Mouse (Mus musculus): ENCODE results near the gene Dnah2. TPM values are rescaled to one million over a fixed set of nuclear protein-coding genes. Genes with fewer than 3 reads are reported as not detected.
"Not testable (repeated sequence)": the region's sequence is repeated elsewhere in the genome, so short reads cannot be mapped to it uniquely, and the experiment has no call there.

Gene Dnah2
- total and polyA plus RNA-seq, 3 experiments, result 0.04 to 0.07 TPM; not detected in 1

DNA sequence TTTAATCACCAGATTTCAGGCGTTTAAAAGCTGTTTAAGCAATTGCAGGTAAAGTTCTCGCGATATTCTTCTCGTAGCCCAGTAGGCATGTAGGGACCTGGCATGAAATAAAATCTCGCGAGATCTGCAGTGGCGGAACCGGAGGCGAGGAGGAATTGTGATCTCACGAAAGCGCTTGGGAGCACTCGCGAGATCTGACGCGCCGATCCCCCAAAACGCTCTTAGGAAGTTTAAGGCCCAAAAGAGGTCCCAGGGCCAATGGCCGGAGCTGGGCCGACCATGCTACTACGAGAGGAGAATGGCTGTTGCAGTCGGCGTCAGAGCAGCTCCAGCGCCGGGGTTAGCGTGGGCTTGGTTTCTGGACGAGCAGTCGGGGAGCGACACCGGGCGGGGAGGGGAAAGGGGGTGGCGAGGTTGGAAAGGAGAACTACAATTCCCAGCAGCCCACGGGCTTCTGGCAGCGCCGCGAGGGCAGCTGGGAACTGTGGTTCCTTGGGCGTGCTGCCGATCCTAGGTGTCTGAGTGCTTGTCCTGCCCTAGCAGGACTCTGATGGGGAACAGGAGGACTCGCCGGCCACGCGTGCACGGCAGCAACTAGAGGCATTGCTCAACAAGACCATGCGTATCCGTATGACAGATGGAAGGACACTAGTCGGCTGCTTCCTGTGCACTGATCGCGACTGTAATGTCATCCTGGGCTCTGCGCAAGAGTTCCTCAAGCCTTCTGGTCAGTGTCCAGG lies 153.1 kb downstream of the Dnah2 start:
- H3K4me3 ChIP-seq (ENCODE audit: control insufficient read depth in 1 of 2, insufficient read depth in 1 of 2, low read depth in 2 of 2, low read length in 2 of 2), result peak overlapping the region; percentile 54 to 67
- TF ChIP-seq MXI1 (IDR thresholded peaks at IDR 0.05; ENCODE audit: low read depth, low read length) (peak; percentile 83), POLR2A (IDR thresholded peaks at IDR 0.05; ENCODE audit: control insufficient read depth in 1 of 2, insufficient read depth in 1 of 2, low read depth in 1 of 2, low read length in 2 of 2, poor library complexity in 1 of 2) (peak; percentile 68 to 70), MAX (IDR thresholded peaks at IDR 0.05; ENCODE audit: low read length) (peak; percentile 82), NELFE (IDR thresholded peaks at IDR 0.05; ENCODE audit: low read depth, low read length) (peak; percentile 73), NRF1 (IDR thresholded peaks at IDR 0.05; ENCODE audit: insufficient read depth, low read depth, low read length, poor library complexity, severe bottlenecking) (peak; percentile 21; the same call in 1 of the 2 replicates), CHD2 (IDR thresholded peaks at IDR 0.05; ENCODE audit: low read length) (peak; percentile 93), MYC (IDR thresholded peaks at IDR 0.05; ENCODE audit: low read depth, low read length) (peak; percentile 85), POLR2AphosphoS2 (IDR thresholded peaks at IDR 0.05; ENCODE audit: low read length) (peak; percentile 47), KAT2A (conservative IDR thresholded peaks at IDR 0.05; ENCODE audit: low read depth, low read length) (peak; percentile 98), CHD1 (IDR thresholded peaks at IDR 0.05; ENCODE audit: low read depth, low read length) (no peak), MAZ (IDR thresholded peaks at IDR 0.05; ENCODE audit: low read depth, low read length) (peak; percentile 21; the same call in 1 of the 2 replicates), UBTF (IDR thresholded peaks at IDR 0.05; ENCODE audit: borderline replicate concordance, insufficient read depth, low read depth, low read length) (no peak), TCF12 (IDR thresholded peaks at IDR 0.05; ENCODE audit: low read depth, low read length) (peak; percentile 34; the same call in 1 of the 2 replicates), ZKSCAN1 (IDR thresholded peaks at IDR 0.05; ENCODE audit: low read depth, low read length) (no peak), SIN3A (IDR thresholded peaks at IDR 0.05; ENCODE audit: low read length) (no peak; the same call in 1 of the 2 replicates), RAD21 (IDR thresholded peaks at IDR 0.05; ENCODE audit: low read depth, low read length) (no peak), ZMIZ1 (IDR thresholded peaks at IDR 0.05; ENCODE audit: low read depth, low read length) (0 out of 2 replicates have a peak, but pooled peaks have one; percentile 25), ELF1 (IDR thresholded peaks at IDR 0.05; ENCODE audit: low read depth, low read length) (peak; percentile 70), HCFC1 (IDR thresholded peaks at IDR 0.05; ENCODE audit: low read depth, low read length) (peak; percentile 96)
- H3K79me2 ChIP-seq (ENCODE audit: control insufficient read depth, insufficient read depth, low read length, poor library complexity), result peaks cover 9% of the 10 kb centered on the region
- H3K9ac ChIP-seq (ENCODE audit: control insufficient read depth, low read depth, low read length, poor library complexity, severe bottlenecking), result peak overlapping the region; percentile 85
- peaks cover 0 to 5% of the 10 kb centered on the region in 2 experiments; a peak in 3 of 4 replicates for H3K36me3 ChIP-seq (ENCODE audit: control insufficient read depth in 1 of 2, insufficient read depth in 2 of 2, low read length in 2 of 2)
- H3K4me1 ChIP-seq (ENCODE audit: control insufficient read depth in 1 of 2, insufficient read depth in 2 of 2, low read length in 2 of 2), result peaks cover 2 to 9% of the 10 kb centered on the region in 2 experiments; a peak in 3 of 4 replicates
- no peaks in the 10 kb centered on the region for H3K9me3 ChIP-seq (replicated peaks; ENCODE audit: insufficient read depth, low read length)
- H3K27me3 ChIP-seq (ENCODE audit: control insufficient read depth in 1 of 2, insufficient read depth in 2 of 2, low read length in 2 of 2), result no peaks in the 10 kb centered on the region
- peak; percentile 100 for DNase-seq (ENCODE audit: low read depth, low spot score)
- peak overlapping the region; percentile 88 for H3K27ac ChIP-seq (ENCODE audit: control insufficient read depth, low read depth, low read length)

DNA sequence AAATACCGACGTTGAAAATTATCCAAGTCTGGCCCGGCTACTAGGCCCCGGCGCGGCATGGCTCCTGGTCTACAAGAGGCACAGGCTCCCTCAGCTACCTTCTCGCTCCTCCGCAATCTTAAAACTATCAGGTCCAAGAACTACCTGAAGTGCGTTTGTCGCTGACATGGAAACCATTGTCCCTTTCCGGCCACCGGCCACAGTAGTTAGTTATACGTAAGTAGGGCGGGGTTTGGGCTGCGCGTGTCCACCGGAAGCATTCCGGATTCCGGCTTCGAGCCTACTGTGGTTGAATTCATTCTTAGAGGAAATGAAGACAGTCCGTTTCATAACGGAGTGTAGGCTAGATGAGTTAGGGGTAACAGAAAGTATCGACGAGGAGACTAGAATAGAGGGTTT lies 153.7 kb downstream of the Dnah2 start, which contains the start of the genes Naa38 and Cyb5d1:
Naa38 (plus strand) TSS at position 253 of the 399 bp plus-strand sequence.
Cyb5d1 (minus strand) TSS at position 397 of the 399 bp plus-strand sequence.
- H3K27me3 ChIP-seq (ENCODE audit: control insufficient read depth in 1 of 2, insufficient read depth in 2 of 2, low read length in 2 of 2); H3K4me1 ChIP-seq (ENCODE audit: control insufficient read depth in 1 of 2, insufficient read depth in 2 of 2, low read length in 2 of 2); H3K79me2 ChIP-seq (ENCODE audit: control insufficient read depth, insufficient read depth, low read length, poor library complexity); H3K9me3 ChIP-seq (replicated peaks; ENCODE audit: insufficient read depth, low read length); H3K36me3 ChIP-seq (ENCODE audit: control insufficient read depth in 1 of 2, insufficient read depth in 2 of 2, low read length in 2 of 2): not testable (repeated sequence)
- Histone ChIP-seq H3K4me3 (ENCODE audit: control insufficient read depth in 1 of 2, insufficient read depth in 1 of 2, low read depth in 2 of 2, low read length in 2 of 2) (peak within 1 kb of the TSS; percentile 54 to 67), H3K27ac (ENCODE audit: control insufficient read depth, low read depth, low read length) (peak within 1 kb of the TSS; percentile 88), H3K9ac (ENCODE audit: control insufficient read depth, low read depth, low read length, poor library complexity, severe bottlenecking) (peak within 1 kb of the TSS; percentile 85)
- peak; percentile 87 for TF ChIP-seq MYC (IDR thresholded peaks at IDR 0.05; ENCODE audit: low read depth, low read length)
- TF ChIP-seq ELF1 (IDR thresholded peaks at IDR 0.05; ENCODE audit: low read depth, low read length), result peak; percentile 79
- TF ChIP-seq NELFE (IDR thresholded peaks at IDR 0.05; ENCODE audit: low read depth, low read length), result peak; percentile 61
- TF ChIP-seq POLR2A (IDR thresholded peaks at IDR 0.05; ENCODE audit: control insufficient read depth in 1 of 2, insufficient read depth in 1 of 2, low read depth in 1 of 2, low read length in 2 of 2, poor library complexity in 1 of 2), result peak in 1 of 2 experiments; percentile 35; a peak in 1 of 4 replicates
- 0 out of 2 replicates have a peak, but pooled peaks have one; percentile 29 for TF ChIP-seq MAX (IDR thresholded peaks at IDR 0.05; ENCODE audit: low read length)
- TF ChIP-seq MXI1 (IDR thresholded peaks at IDR 0.05; ENCODE audit: low read depth, low read length), result peak; percentile 71
- TF ChIP-seq ETS1 (IDR thresholded peaks at IDR 0.05; ENCODE audit: low read depth, low read length), result peak; percentile 44; the same call in 1 of the 2 replicates
- TF ChIP-seq HCFC1 (IDR thresholded peaks at IDR 0.05; ENCODE audit: low read depth, low read length), result peak; percentile 73
- 0 out of 2 replicates have a peak, but pooled peaks have one; percentile 30 for TF ChIP-seq MYB (IDR thresholded peaks at IDR 0.05; ENCODE audit: low read depth, low read length)
- peak; percentile 49; the same call in 1 of the 2 replicates for TF ChIP-seq NRF1 (IDR thresholded peaks at IDR 0.05; ENCODE audit: insufficient read depth, low read depth, low read length, poor library complexity, severe bottlenecking)
- TF ChIP-seq SIN3A (IDR thresholded peaks at IDR 0.05; ENCODE audit: low read length), result peak; percentile 84
- peak; percentile 97 for DNase-seq (ENCODE audit: low read depth, low spot score)

Data from MEL (cell line).